Mouse (Mus musculus) hindbrain, embryonic 11.5 days (tissue): Measurements from ENCODE around the gene Kif24. TPM values are rescaled to one million over a fixed set of nuclear protein-coding genes. Genes with fewer than 3 reads are reported as not detected.

Source experiments
- ATAC-seq: fragments of 200-750 bp; cut with Nextera tagmentation; 2 replicates; pipeline ENCODE4 v1.8.0; 2017; ENCODE audit warnings: mild to moderate bottlenecking, moderate TSS enrichment, moderate library complexity; ENCODE audit not compliant: low FRiP score
- DNase-seq: peaks from one replicate; pipeline ENCODE4 v3.0.0-alpha.2; 2015; ENCODE audit warnings: low spot score
- H3K27ac ChIP-seq: fragments of 300-500 bp; sonication (generic); 2 replicates; pipeline ENCODE4 v1.5.1; 2014; ENCODE audit warnings: mild to moderate bottlenecking, low read depth, low read length
- H3K27me3 ChIP-seq: fragments of 300-500 bp; sonication (generic); 2 replicates; pipeline ENCODE4 v1.6.1; 2014; ENCODE audit warnings: mild to moderate bottlenecking, low read length, moderate library complexity, mixed read lengths; ENCODE audit not compliant: control insufficient read depth, insufficient read depth
- H3K36me3 ChIP-seq: fragments of 300-500 bp; sonication (generic); 2 replicates; pipeline ENCODE4 v1.6.1; 2014; ENCODE audit warnings: mild to moderate bottlenecking, low read length, moderate library complexity, mixed read lengths; ENCODE audit not compliant: control insufficient read depth, insufficient read depth
- H3K4me1 ChIP-seq: fragments of 300-500 bp; sonication (generic); replicated peaks from 2 replicates; pipeline ENCODE4 v1.6.1; 2014; ENCODE audit warnings: low read length, mixed read lengths; ENCODE audit not compliant: control insufficient read depth, insufficient read depth
- H3K4me2 ChIP-seq: fragments of 300-500 bp; sonication (generic); replicated peaks from 2 replicates; pipeline ENCODE4 v1.6.1; 2014; ENCODE audit warnings: mild to moderate bottlenecking, low read depth, low read length
- H3K4me3 ChIP-seq: fragments of 300-500 bp; sonication (generic); 2 replicates; pipeline ENCODE4 v1.5.1; 2014; ENCODE audit warnings: low read depth, low read length
- H3K9ac ChIP-seq: fragments of 300-500 bp; sonication (generic); 2 replicates; pipeline ENCODE4 v1.6.1; 2014; ENCODE audit warnings: low read depth, low read length
- H3K9me3 ChIP-seq: fragments of 300-500 bp; sonication (generic); 2 replicates; pipeline ENCODE4 v1.6.1; 2016; ENCODE audit warnings: low read length; ENCODE audit not compliant: control insufficient read depth
- WGBS: fragments of 180-500 bp; shearing (Covaris S2); extraction: QIAGEN DNeasy Blood & Tissue Kit; methylation state at CpG from one replicate; pipeline ENCODE4 v1.1.7; 2014; 5-methylcytosine and 5-hydroxymethylcytosine counted together
- polyA plus RNA-seq: library from polyadenylated mRNA; unstranded; fragments of >200 nt; fragmentation: Nextera tagmentation; extraction: Ambion mirVana; gene quantifications from 2 replicates; pipeline ENCODE4 v1.2.1, GENCODE M21; 2014

The Kif24 gene
- polyA plus RNA-seq: 10.4 and 11.9 TPM in 2 replicates

DNA sequence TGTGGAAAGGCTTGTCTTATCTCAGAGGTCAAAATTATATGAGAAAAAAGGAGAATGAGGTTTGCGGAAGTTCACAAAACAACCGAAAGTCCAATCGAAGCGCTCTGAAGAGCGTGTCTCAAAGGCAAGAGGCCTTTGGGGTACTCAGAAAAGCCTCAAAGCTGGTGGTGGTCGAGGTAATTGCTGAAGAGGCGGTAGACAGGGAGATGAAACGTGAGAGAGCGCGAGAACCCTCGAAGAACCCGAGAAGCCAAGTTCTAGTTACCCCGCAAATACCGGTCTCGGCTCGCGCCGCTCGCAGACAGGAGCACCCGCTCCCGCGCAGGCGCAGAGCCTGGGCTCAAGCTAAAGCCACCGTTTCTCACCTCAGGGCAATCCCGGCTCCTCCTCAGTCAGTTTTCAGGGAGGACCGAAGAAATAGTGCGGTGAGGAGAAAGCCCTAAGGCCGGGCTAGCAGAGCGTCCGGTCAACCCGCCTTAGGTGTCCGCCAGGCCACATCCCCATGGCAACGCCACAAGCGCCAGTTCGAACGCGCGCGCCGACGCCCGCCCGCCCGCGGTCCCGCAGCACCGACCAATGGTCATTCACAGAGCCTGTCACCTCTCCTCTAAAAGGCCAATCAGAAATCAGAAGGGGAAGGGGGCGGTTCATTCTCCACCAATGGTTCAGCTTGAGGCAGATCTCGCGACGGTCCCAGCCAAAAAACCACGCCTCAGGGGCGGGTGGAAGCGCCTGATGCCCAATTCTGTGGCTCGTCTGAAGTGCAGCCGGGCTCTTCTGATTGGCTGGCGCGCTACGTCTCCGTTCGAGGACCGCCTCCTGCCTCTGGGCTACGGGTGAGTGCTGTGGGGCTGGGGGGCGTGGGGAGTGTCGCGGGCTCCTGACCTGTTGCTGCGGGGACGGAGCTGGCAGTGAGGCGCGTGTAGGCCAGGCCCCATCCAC, at the start of gene Kif24, which contains the start of gene Nudt2:
Gene Kif24 (minus strand): TSS at position 543 of the 942 bp plus-strand sequence.
Gene Nudt2 (plus strand): TSS at position 807 of the 942 bp plus-strand sequence.
- Histone ChIP-seq H3K4me1 (0 out of 2 replicates have a peak, but pooled peaks cover 2% of the 10 kb centered on the region), H3K27me3 (no peaks in the 10 kb centered on the region), H3K27ac (peak within 1 kb of the TSS; percentile 36), H3K9me3 (no peaks in the 10 kb centered on the region), H3K36me3 (no peaks in the 10 kb centered on the region), H3K4me3 (peak within 1 kb of the TSS; percentile 65), H3K4me2 (peak within 1 kb of the TSS; percentile 64), H3K9ac (peak within 1 kb of the TSS; percentile 64)
- DNase-seq (peak; percentile 98), ATAC-seq (peak; percentile 98)
- under 1% methylated on average over 70 of the region's 70 CpGs for WGBS

DNA sequence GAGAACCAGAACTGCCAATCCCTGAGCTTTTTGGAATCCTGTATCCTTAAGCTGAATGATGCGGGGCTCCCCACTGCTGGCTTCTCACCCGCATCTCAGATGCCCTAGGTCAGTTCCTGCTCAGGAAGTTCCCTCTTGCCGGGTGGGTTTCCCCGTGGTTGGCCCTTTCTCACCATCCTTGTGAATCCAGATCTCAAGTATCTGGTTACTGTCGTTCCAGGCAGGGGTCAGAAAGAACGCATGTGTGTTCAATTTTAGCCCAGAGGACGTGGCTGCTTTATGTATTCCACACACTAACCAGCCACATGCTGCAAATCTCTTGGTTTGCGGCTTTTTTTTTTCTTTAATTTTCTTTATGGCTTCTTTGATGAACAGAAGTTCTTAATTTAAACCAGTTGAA, 49.0 kb upstream of the Kif24 start:
- H3K36me3 ChIP-seq: no peaks in the 10 kb centered on the region
- H3K4me2 ChIP-seq: no peak overlapping the region
- H3K9me3 ChIP-seq: no peaks in the 10 kb centered on the region
- H3K27ac ChIP-seq: no peak overlapping the region
- H3K27me3 ChIP-seq: no peaks in the 10 kb centered on the region
- DNase-seq: no peak
- H3K4me3 ChIP-seq: no peak overlapping the region
- H3K9ac ChIP-seq: no peak overlapping the region
- no peak for ATAC-seq
- WGBS: 33% methylated on average over 8 of the region's 8 CpGs
- no peaks in the 10 kb centered on the region for H3K4me1 ChIP-seq

DNA sequence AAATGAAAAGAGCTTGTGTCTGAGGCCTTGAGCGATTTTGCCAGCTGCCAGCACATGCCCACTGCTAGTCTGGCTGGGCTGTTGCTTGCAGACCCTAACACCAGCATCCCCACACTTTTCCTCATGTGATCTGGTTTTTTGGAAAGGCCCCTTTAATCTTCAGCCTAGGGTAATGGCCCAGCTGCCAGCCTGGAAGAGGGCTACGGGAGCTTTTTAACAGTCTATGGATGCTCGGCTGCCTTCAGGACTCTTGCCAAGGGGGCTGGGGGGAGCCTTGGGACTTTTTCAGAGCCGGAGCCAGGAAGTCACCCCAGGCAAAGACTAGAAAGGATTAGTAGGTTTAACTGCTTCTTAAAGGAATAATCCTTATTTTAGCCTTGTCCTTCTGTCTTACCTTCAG, 48.6 kb upstream of the Kif24 start:
- H3K36me3 ChIP-seq: no peaks in the 10 kb centered on the region
- H3K27ac ChIP-seq: no peak overlapping the region
- no peak overlapping the region for H3K9ac ChIP-seq
- H3K4me3 ChIP-seq: no peak overlapping the region
- no peak for ATAC-seq
- no peaks in the 10 kb centered on the region for H3K4me1 ChIP-seq
- no peaks in the 10 kb centered on the region for H3K9me3 ChIP-seq
- no peak overlapping the region for H3K4me2 ChIP-seq
- DNase-seq: no peak
- 48% methylated on average over 4 of the region's 4 CpGs for WGBS
- H3K27me3 ChIP-seq: peaks cover 1% of the 10 kb centered on the region; the same call in 1 of the 2 replicates

DNA sequence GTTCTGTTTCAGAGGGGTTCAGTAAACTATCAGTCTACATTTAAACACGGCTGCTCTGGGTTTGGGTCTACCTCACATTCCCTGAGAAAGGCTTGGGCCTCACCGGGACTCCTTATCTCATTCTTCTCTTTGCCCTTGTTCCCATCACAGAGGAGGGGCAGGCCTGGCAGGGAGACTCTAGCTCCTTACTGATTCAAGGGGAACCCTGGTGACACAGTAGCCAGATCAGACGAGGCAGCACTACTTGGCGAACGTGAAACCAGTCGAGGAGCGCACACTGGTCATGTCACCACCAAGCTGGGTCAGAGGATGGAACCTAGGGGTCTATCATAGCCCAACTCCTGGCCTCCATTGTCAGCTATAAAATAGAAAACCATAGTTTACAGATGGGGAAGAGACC, 43.3 kb upstream of the Kif24 start:
- H3K36me3 ChIP-seq: no peaks in the 10 kb centered on the region
- H3K4me1 ChIP-seq: peaks cover 5% of the 10 kb centered on the region; the same call in 1 of the 2 replicates
- 35% methylated on average over 7 of the region's 7 CpGs for WGBS
- no peak overlapping the region for H3K27ac ChIP-seq
- no peak overlapping the region for H3K4me3 ChIP-seq
- H3K27me3 ChIP-seq: peaks cover 4% of the 10 kb centered on the region; the same call in 1 of the 2 replicates
- H3K9ac ChIP-seq: peak overlapping the region; percentile 82; the same call in 1 of the 2 replicates
- DNase-seq (no peak), ATAC-seq (no peak)
- H3K4me2 ChIP-seq: 0 out of 2 replicates have a peak overlapping the region, but pooled peaks have one; percentile 89
- no peaks in the 10 kb centered on the region for H3K9me3 ChIP-seq

DNA sequence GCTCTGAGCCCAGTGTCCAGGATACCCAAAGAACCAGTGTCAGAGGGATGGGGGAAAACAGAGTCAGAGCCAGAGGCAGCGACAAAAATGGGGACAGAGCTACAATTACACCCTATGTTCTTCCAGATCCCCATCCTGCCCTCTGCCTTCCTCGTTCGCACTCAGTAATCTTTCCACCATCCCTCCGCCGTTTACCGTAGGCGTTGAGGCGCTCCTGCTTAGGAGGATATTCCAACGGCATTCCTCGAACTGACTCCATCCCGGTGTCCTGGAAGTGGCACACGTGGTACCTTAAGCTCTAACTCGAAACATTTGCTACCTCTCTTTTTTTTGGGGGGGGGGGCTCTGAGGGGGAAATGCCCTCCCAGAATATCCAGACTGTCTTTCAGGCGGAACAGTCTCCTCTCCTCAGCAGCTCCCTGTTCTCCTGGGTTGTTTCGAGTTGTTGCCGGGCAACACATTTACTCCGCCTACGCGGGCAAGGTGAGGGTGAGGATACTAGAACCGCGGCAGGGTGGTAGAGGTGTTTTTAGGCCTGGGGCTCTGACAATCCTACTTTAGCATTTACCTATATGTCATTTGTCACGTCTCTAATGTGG, 42.7 kb upstream of the Kif24 start:
- under 1% methylated on average over 22 of the region's 22 CpGs for WGBS
- ATAC-seq (peak; percentile 20), DNase-seq (no peak)
- peaks cover 4% of the 10 kb centered on the region; the same call in 1 of the 2 replicates for H3K27me3 ChIP-seq
- no peaks in the 10 kb centered on the region for H3K9me3 ChIP-seq
- peak overlapping the region; percentile 48 for H3K4me3 ChIP-seq
- H3K9ac ChIP-seq: peak overlapping the region; percentile 82
- peak overlapping the region; percentile 89 for H3K4me2 ChIP-seq
- H3K27ac ChIP-seq: peak overlapping the region; percentile 49
- no peaks in the 10 kb centered on the region for H3K36me3 ChIP-seq
- H3K4me1 ChIP-seq: peaks cover 5% of the 10 kb centered on the region; the same call in 1 of the 2 replicates

DNA sequence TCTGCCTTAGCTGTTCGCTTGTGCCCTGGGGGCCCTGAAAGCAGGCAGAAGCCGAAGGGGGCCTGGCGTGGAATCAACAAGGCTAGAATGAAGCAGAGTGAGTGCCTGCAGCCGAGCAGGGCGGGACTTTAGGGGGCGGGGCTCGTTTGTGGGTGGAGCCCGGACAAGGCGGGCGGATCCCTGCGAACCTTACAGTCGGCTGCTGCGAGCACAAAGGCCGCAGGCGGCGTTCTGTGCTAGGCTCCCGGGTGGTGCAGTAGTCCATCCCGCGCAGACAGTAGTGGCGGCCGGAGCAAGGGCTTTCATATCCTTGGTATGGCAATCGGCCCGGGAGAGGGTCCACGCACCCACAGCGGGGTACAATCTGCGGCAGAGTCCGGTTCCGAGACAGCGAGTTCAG, 42.2 kb upstream of the Kif24 start:
- H3K36me3 ChIP-seq: no peaks in the 10 kb centered on the region
- H3K27ac ChIP-seq: peak overlapping the region; percentile 49
- no peaks in the 10 kb centered on the region for H3K9me3 ChIP-seq
- H3K4me3 ChIP-seq: peak overlapping the region; percentile 48
- peaks cover 5% of the 10 kb centered on the region; the same call in 1 of the 2 replicates for H3K4me1 ChIP-seq
- peaks cover 7% of the 10 kb centered on the region; the same call in 1 of the 2 replicates for H3K27me3 ChIP-seq
- DNase-seq: peak; percentile 91
- peak overlapping the region; percentile 89 for H3K4me2 ChIP-seq
- H3K9ac ChIP-seq: peak overlapping the region; percentile 82
- ATAC-seq: peak; percentile 72
- under 1% methylated on average over 29 of the region's 29 CpGs for WGBS

DNA sequence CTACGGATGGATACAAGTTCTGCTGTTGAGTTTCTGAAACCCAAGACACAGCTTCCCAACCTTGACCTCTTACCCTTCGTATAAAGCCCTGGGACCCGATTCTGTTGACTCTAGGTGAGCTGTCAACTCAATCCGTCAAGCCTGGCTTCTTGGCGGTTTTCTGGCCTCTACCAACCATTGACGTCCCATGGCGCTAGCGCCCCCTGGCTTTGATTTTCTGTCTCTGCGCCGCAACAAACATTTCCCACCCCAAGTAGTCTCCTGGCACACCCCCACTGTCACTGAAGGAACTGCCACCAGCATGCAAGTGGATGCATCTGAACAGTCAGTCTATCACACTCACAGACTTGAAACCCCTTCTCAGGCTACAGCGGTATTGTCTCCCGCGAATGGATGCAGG, 41.5 kb upstream of the Kif24 start:
- H3K9ac ChIP-seq: no peak overlapping the region
- no peak overlapping the region for H3K27ac ChIP-seq
- no peaks in the 10 kb centered on the region for H3K9me3 ChIP-seq
- no peak overlapping the region for H3K4me3 ChIP-seq
- H3K4me2 ChIP-seq: peak overlapping the region; percentile 89; the same call in 1 of the 2 replicates
- peak; percentile 71 for DNase-seq
- H3K4me1 ChIP-seq: peaks cover 5% of the 10 kb centered on the region; the same call in 1 of the 2 replicates
- peaks cover 14% of the 10 kb centered on the region; the same call in 1 of the 2 replicates for H3K27me3 ChIP-seq
- H3K36me3 ChIP-seq: no peaks in the 10 kb centered on the region
- WGBS: 10% methylated on average over 13 of the region's 13 CpGs
- ATAC-seq: no peak

DNA sequence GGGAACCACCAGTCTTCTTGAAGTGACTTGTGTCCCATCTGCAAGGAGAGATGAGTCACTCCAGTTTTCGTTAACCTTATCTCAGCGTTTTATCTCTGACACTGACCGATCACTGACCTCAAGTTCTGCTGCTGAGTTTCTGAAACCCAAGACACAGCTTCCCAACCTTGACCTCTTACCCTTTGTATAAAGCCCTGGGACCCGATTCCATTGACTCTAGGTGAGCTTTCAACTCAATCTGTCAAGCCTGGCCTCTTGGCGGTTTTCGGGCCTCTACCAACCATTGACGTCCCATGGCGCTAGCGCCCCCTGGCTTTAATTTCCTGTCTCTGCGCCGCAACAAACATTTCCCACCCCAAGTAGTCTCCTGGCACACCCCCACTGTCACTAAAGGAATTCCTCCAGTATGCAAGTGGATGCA, 40.5 kb upstream of the Kif24 start:
- Histone ChIP-seq H3K4me2 (no peak overlapping the region), H3K4me3 (no peak overlapping the region), H3K27ac (no peak overlapping the region), H3K36me3 (no peaks in the 10 kb centered on the region), H3K4me1 (peaks cover 5% of the 10 kb centered on the region; the same call in 1 of the 2 replicates), H3K9me3 (no peaks in the 10 kb centered on the region), H3K9ac (no peak overlapping the region), H3K27me3 (peaks cover 24% of the 10 kb centered on the region)
- DNase-seq (no peak), ATAC-seq (no peak)
- 51% methylated on average over 11 of the region's 11 CpGs for WGBS
